Mouse (Mus musculus): Measurements from ENCODE around the gene Eif2b4. TPM values are rescaled to one million over a fixed set of nuclear protein-coding genes. Genes with fewer than 3 reads are reported as not detected.

Gene Eif2b4
- total RNA-seq, 4 experiments from 2014 or later: 34.9 to 45.0 (median 41.7) TPM

DNA sequence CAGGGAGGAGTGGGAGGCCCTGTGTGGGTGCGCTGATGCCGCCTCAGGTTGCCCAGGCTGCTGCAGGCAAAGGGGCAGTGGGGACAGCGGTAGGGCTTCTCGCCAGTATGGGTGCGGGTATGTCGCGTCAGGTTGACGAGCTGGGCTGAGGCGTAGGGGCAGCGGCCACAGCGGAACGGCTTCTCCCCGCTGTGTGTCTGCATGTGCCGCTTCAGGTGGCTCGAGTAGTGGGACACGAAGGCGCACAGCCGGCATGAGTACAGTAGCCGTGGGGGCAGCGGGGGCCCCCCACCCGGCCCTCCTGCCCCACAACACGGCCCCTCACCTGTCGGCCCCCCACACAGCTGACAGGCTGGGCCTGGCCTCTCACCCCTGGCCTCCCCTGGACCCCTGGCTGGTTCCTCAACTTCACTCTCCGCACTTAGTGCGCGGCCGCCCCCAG, 7.1 kb upstream of the Eif2b4 start:
- DNase-seq (ENCODE audit: low spot score in 2 of 2): no peak

- DNase-seq (ENCODE audit: low spot score in 2 of 2): no peak
These were observed 6.7 kb upstream of the Eif2b4 start for GRCm38 (mm10) chr5:31199893-31200292.

DNA sequence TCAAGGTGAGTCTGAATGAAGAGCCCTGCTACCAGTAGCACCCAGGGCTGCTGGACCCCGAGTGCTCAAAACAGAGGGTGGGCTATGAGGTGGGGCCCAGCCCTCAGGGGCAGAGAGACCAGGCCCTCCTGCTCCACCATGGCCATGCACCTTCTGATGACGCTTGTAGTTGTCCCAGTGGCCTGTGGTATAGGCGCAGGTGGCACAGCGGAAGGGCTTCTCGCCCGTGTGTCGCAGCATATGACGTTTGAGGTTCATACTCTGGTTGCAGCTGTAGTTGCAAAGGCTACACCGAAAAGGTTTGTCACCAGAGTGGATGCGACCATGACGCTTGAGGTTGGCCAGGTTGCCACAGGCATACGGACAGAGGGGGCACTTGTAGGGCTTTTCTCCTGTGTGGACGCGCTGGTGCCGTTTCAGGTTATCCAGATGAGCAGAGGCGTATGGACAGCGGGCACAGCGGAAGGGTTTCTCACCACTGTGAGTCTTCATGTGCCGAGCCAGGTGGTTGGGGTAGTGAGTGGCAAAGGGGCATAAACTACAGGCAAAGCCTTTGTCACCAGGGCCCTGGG, 6.2 kb upstream of the Eif2b4 start:
- no peak for DNase-seq (ENCODE audit: low spot score in 2 of 2)

GRCm38 (mm10) chr5:31198616-31199320, 5.5 kb upstream of the Eif2b4 start:
- no peak for DNase-seq (ENCODE audit: low spot score in 2 of 2)

- no peak for DNase-seq (ENCODE audit: low spot score in 2 of 2)
These were observed 4.9 kb upstream of the Eif2b4 start for GRCm38 (mm10) chr5:31198170-31198569.

- no peak for DNase-seq (ENCODE audit: low spot score in 2 of 2)
These were observed 3.8 kb upstream of the Eif2b4 start for GRCm38 (mm10) chr5:31197072-31197471.

DNA sequence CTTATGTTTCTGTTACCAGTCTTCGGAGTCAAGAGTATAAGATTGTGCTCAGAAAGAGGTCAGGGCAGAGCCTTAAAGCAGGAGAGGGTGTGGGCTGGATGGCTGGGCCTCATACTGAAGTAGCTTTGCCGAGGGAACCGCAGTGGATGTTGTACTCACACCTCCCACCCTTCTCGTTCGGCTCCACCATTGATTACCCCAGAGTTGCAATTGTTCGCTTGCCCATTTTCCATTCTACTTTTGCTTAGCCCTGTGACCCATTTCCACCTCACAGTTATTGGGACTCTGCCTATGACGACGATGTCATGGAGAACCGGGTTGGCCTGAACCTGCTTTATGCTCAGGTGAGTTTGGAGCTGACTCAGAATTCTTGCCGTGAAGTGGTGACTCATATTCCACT, 3.0 kb upstream of the Eif2b4 start:
- DNase-seq (ENCODE audit: low spot score in 2 of 2): no peak

DNA sequence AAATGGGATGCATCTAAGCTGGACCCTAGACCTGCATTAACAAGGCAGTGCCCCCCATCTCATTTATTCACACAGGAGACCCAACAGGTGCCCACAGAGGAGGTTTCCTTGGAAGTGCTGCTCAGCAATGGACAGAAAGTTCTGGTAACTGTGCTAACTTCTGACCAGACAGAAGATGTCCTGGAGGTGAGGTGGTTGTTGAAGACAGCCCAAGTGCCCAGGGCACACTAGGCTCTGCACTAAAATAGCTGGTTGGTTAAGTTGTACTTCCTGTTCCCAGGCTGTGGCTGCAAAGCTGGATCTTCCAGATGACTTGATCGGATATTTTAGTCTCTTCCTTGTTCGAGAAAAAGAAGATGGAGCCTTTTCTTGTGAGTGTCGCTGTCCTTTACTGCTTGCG, 2.4 kb upstream of the Eif2b4 start:
- DNase-seq (ENCODE audit: low spot score in 2 of 2): no peak

DNA sequence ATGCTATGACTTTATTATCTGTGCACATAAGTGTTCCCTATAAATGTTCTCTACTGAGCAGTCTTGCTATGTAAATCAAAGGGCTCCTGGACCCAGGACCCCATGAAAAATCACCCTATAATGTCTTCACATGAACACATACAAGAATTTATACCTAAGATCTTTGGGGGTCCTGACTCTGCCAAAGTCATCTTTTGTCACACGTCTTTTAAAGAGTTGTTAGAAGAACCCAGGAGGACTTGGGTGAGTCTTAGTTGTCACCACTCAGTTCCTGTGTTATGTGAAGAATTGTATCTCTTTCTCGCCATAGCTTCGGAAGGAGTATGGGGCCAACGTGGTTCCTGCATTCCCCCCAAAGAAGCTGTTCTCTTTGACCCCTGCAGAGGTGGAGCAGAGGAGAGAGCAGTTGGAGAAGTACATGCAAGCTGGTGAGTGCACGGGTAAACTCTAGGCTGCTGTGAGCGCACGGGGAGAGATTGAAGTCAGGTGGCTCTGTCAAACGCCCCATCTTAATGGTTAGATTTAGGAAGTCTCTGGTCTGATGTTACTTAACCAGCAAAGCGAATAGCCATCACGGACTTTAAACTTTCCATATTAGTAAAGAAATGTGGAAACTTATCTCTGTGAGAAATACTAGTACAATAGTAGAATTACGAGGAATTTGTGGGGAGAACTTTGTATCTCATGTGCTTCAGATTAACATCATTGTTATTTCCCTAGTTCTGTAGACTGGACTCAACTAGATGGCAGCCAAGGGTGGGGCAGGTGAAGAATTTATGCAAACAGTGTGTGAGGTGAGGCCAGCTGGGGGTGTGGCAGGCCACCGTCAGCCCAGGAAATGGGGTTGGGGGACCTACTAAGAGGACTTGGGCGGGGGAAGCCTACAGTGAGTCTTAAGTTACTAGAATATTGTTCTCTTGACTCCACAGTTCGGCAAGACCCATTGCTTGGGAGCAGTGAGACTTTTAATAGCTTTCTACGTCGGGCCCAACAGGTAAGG, 1.6 kb upstream of the Eif2b4 start:
- DNase-seq (ENCODE audit: low spot score in 2 of 2): no peak

DNA sequence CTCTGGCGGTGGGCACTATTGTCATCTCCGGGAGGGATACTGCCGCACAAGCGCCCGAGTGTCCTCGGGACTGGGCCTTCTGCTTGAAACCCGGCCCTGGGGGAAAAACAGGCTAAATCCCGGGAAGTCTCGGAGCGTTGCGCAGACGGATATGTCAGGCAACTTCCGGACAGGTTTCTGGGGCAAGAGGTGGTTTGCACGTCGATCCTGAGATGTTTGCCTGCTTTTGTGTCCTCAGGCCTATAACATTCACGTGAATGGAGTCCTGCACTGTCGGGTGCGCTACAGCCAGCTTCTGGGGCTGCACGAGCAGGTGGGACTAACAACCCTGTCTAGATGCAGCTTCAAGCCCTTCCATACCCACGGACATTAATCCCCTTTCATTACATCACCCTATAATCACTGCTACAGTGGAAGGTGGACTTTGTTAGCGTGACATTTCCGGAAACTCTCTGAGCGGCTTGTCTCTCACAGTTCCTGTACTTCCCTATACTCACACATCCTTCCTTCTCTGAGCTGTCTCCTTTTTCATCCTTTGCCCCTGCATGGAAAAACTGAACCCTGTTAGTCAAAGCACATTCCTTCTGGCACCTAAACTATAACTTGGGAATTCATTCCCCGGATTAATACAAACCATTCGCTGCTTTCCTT, 526 bp upstream of the Eif2b4 start:
- DNase-seq (ENCODE audit: low spot score in 2 of 2): no peak

GRCm38 (mm10) chr5:31192045-31192938, 938 bp downstream of the Eif2b4 start:
- DNase-seq (ENCODE audit: low spot score in 2 of 2): no peak

- no peak for DNase-seq (ENCODE audit: low spot score in 2 of 2)
These were observed 3.0 kb downstream of the Eif2b4 start for GRCm38 (mm10) chr5:31190201-31190600.

GRCm38 (mm10) chr5:31188223-31188840, 4.9 kb downstream of the Eif2b4 start:
- no peak for DNase-seq (ENCODE audit: low spot score in 2 of 2)

DNA sequence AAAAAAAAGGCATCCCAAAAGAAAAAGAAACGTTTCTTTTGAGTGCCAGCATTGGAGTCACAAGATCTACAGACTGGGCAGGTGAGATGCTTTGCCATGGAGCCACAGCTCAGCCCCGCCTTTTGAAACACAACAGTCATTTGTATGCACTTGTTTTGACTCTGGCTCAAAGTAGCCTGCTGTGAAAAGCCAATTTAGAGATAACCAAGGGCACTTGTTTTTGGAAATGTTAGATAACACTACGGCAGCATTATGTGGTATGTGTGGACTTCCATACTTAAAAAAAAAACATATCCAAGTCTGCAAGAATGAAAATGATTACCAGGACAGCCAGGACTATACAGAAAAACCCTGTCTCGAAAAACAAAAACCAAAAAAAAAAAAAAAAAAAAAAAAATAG, 9.6 kb downstream of the Eif2b4 start:
- no peak for DNase-seq (ENCODE audit: low spot score in 2 of 2)

GRCm38 (mm10) chr5:31181183-31181770, 12.0 kb downstream of the Eif2b4 start:
- no peak for DNase-seq (ENCODE audit: low spot score in 2 of 2)

GRCm38 (mm10) chr5:31179766-31180630, 13.2 kb downstream of the Eif2b4 start, which contains the start of the genes Gm29609 and Gtf3c2:
Gene Gm29609 (minus strand): TSS chr5:31179911.
Gene Gtf3c2 (minus strand): TSS chr5:31180144.
- DNase-seq (ENCODE audit: low spot score in 2 of 2): peak; percentile 96

DNA sequence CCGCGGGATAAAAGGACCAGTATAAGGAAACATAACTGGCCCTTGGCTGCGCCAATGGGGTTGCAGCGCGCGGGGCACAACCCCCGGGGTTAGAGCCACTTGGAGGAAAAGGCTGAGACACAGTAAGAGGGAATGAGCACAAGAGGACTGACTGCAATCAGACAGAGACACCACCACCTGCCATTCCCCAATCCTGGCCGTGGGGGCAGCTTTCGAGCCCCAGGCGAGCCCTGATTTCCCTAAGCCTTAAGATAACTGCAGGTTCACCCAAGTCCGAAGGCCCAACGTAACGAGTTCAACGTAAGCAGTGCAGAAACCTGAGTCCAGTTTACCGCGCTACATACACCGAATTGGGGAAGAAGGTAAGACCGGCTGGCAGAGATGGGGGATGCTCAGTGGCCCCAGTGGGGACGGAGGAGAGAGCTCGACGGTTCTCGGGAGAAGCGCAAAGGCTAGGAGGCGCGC, 13.9 kb downstream of the Eif2b4 start:
- DNase-seq (ENCODE audit: low spot score in 2 of 2): no peak

DNA sequence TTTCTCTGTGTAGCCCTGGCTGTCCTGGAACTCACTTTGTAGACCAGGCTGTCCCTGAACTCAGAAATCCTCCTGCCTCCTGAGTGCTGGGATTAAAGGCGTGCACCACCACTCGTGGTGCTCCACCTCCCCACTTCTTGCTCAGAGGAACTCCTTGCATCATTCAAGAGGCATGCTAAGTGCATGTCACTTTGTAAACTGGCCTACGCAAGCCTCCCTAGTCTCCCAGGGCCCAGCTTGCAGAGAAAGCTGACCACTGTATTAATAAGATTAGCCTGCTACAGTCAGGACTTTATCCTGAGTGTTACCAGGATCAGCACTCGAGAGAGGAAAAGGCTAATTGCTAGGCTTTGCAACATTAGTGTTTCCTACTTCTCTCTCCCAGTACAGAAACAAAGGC, 24.6 kb downstream of the Eif2b4 start:
- no peak for DNase-seq (ENCODE audit: low spot score in 2 of 2)

Data from layer of hippocampus, adult 8-10 months (tissue).